Mouse (Mus musculus): ENCODE measurements around the gene Rhbdl3. TPM values are rescaled to one million over a fixed set of nuclear protein-coding genes. Genes with fewer than 3 reads are reported as not detected.

Gene Rhbdl3
- total and polyA plus RNA-seq, 3 experiments, result 0.46 to 1.4 (median 0.70) TPM

DNA sequence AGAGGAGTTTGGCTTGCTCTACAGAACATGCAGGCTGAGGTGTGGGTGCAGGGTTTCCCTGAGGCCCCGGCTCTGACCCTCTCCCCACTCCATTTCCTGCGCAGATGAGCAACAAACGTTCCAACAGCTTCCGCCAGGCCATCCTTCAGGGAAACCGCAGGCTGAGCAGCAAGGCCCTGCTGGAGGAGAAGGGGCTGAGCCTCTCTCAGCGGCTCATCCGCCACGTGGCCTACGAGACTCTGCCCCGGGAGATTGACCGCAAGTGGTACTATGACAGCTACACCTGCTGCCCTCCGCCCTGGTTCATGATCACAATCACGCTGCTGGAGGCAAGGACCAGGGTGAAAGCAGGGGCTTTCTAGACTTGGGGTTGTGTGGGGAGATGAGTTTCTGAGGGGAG is 22.5 kb downstream of the Rhbdl3 start:
- dilution Hi-C loops (cut with MboI; ENCODE audit: extremely low pct_ligation_motif_present, extremely low pct_unique_long_range_greater_than_20kb, low sequenced_read_pairs) (no loop called here), in situ Hi-C loops (cut with MboI; ENCODE audit: low pct_ligation_motif_present, low pct_unique_long_range_greater_than_20kb, low sequenced_read_pairs) (no loop called here)
- Histone ChIP-seq H3K27me3 (replicated peaks) (peaks cover 23% of the 10 kb centered on the region), H3K9me3 (replicated peaks; ENCODE audit: low read length) (no peaks in the 10 kb centered on the region), H3K4me1 (ENCODE audit: control insufficient read depth in 1 of 2, insufficient read depth in 2 of 2) (peaks cover 0 to 3% of the 10 kb centered on the region in 2 experiments; a peak in 2 of 4 replicates), H3K9ac (ENCODE audit: insufficient read depth, low read depth) (no peak overlapping the region), H3K4me3 (replicated peaks in 1 of 3; ENCODE audit: low read depth in 2 of 3, low read length in 2 of 3, poor library complexity in 1 of 3) (no peak overlapping the region), H3K4me2 (ENCODE audit: insufficient read depth, low read depth, poor library complexity, severe bottlenecking) (no peak overlapping the region), H3K36me3 (replicated peaks in 1 of 2; ENCODE audit: control insufficient read depth in 1 of 2, insufficient read depth in 1 of 2, low read length in 1 of 2) (no peaks in the 10 kb centered on the region), H3K79me2 (replicated peaks; ENCODE audit: control insufficient read depth, extremely low read depth, insufficient read depth, poor library complexity, severe bottlenecking) (no peaks in the 10 kb centered on the region), H3K27ac (ENCODE audit: insufficient read depth, low read depth) (no peak overlapping the region)
- TF ChIP-seq CTCF (conservative IDR thresholded peaks at IDR 0.05 in 1 of 2, IDR thresholded peaks at IDR 0.05 in 1 of 2; ENCODE audit: low read depth in 2 of 2, low read length in 2 of 2), result no peak
- TF ChIP-seq ZNF384 (IDR thresholded peaks at IDR 0.05; ENCODE audit: low read depth, low read length), result no peak
- TF ChIP-seq UBTF (IDR thresholded peaks at IDR 0.05; ENCODE audit: low read depth, low read length), result no peak
- TF ChIP-seq RCOR1 (conservative IDR thresholded peaks at IDR 0.05; ENCODE audit: low read depth, low read length), result no peak
- no peak for TF ChIP-seq KAT2A (IDR thresholded peaks at IDR 0.05; ENCODE audit: insufficient replicate concordance, low read length)
- TF ChIP-seq IRF4 (IDR thresholded peaks at IDR 0.05; ENCODE audit: low read depth, low read length), result no peak
- TF ChIP-seq USF1 (IDR thresholded peaks at IDR 0.05; ENCODE audit: low read depth, low read length), result no peak
- no peak for TF ChIP-seq MAX (IDR thresholded peaks at IDR 0.05; ENCODE audit: low read length)
- TF ChIP-seq ETS1 (conservative IDR thresholded peaks at IDR 0.05; ENCODE audit: low read depth, low read length), result no peak
- DNase-seq (ENCODE audit: extremely low read depth), result no peak

DNA sequence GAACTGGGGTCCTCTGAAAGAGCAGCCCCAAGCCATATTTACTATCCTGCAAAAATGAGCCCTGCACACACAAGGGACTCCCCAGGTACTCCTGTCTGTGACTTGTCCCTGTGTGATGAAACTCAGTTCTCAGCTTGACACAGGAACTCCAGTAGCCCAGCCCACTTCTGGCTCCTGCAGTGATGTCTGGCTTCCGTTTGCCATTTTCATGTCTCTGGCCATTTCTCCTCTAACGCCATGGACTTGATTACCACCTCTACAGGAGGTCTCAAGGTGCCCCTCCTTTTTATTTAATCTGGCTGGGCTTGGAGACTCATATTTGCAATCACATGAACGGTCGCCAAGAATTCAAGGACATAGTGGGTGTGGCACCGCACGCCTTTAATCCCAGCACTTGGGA is 23.9 kb downstream of the Rhbdl3 start:
- H3K27me3 ChIP-seq (replicated peaks), result peaks cover 22% of the 10 kb centered on the region
- H3K4me1 ChIP-seq (ENCODE audit: control insufficient read depth in 1 of 2, insufficient read depth in 2 of 2), result peaks cover 0 to 5% of the 10 kb centered on the region in 2 experiments; a peak in 3 of 4 replicates
- H3K4me2 ChIP-seq (ENCODE audit: insufficient read depth, low read depth, poor library complexity, severe bottlenecking), result no peak overlapping the region
- H3K79me2 ChIP-seq (replicated peaks; ENCODE audit: control insufficient read depth, extremely low read depth, insufficient read depth, poor library complexity, severe bottlenecking), result no peaks in the 10 kb centered on the region
- TF ChIP-seq ZKSCAN1 (IDR thresholded peaks at IDR 0.05; ENCODE audit: borderline replicate concordance, low read depth, low read length) (no peak), KAT2A (IDR thresholded peaks at IDR 0.05; ENCODE audit: insufficient replicate concordance, low read length) (no peak), IRF4 (IDR thresholded peaks at IDR 0.05; ENCODE audit: low read depth, low read length) (no peak), POLR2A (IDR thresholded peaks at IDR 0.05; ENCODE audit: low read depth, low read length) (no peak), E2F4 (IDR thresholded peaks at IDR 0.05; ENCODE audit: insufficient replicate concordance, low read depth, low read length) (no peak), ZNF384 (IDR thresholded peaks at IDR 0.05; ENCODE audit: low read depth, low read length) (no peak), BHLHE40 (IDR thresholded peaks at IDR 0.05; ENCODE audit: low read depth, low read length) (no peak), MAX (IDR thresholded peaks at IDR 0.05; ENCODE audit: low read length) (no peak), SMC3 (IDR thresholded peaks at IDR 0.05; ENCODE audit: low read depth, low read length) (no peak), SIN3A (IDR thresholded peaks at IDR 0.05; ENCODE audit: low read length) (no peak), NRF1 (IDR thresholded peaks at IDR 0.05; ENCODE audit: low read depth, low read length) (no peak), TCF12 (IDR thresholded peaks at IDR 0.05; ENCODE audit: low read depth, low read length) (no peak)
- no peak for DNase-seq (ENCODE audit: extremely low read depth)
- no peak overlapping the region for H3K4me3 ChIP-seq (replicated peaks in 1 of 3; ENCODE audit: low read depth in 2 of 3, low read length in 2 of 3, poor library complexity in 1 of 3)
- dilution Hi-C loops (cut with MboI; ENCODE audit: extremely low pct_ligation_motif_present, extremely low pct_unique_long_range_greater_than_20kb, low sequenced_read_pairs), result no loop called here
- in situ Hi-C loops (cut with MboI; ENCODE audit: low pct_ligation_motif_present, low pct_unique_long_range_greater_than_20kb, low sequenced_read_pairs), result no loop called here
- H3K9me3 ChIP-seq (replicated peaks; ENCODE audit: low read length), result no peaks in the 10 kb centered on the region
- H3K27ac ChIP-seq (ENCODE audit: insufficient read depth, low read depth), result no peak overlapping the region
- no peaks in the 10 kb centered on the region for H3K36me3 ChIP-seq (replicated peaks in 1 of 2; ENCODE audit: control insufficient read depth in 1 of 2, insufficient read depth in 1 of 2, low read length in 1 of 2)
- H3K9ac ChIP-seq (ENCODE audit: insufficient read depth, low read depth), result no peak overlapping the region

All from CH12.LX (cell line).